Mouse (Mus musculus): ENCODE measurements around the gene Hap1. TPM values are rescaled to one million over a fixed set of nuclear protein-coding genes. Genes with fewer than 3 reads are reported as not detected.
A peak's percentile ranks its signal among the peaks of the same experiment; 100 is the strongest.

The Hap1 gene
- polyA plus RNA-seq, 1 experiment: 11.9 TPM

DNA sequence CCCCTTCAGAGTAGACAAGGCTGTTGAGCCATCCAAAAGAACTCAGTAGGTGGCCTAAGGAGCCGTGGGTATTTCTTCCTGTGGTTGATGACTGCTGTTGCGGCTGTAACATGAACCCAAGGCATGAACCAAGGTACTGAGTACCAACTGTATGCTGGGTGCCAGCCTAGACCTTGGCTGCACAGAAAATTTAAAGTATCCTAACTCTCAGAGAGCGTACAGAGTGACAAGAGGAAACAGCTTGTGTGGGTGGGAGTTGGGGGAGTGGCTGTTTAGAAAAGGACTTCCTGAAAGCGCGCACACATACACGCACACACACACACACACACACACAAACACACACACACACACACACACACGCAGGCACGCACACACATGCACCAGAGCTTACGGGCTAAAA is 43.4 kb upstream of the Hap1 start:
- WGBS: 18% methylated on average over 9 of the region's 9 CpGs
- H3K27ac ChIP-seq (ENCODE audit: control insufficient read depth, insufficient read depth, low read depth, low read length, poor library complexity): no peak overlapping the region
- no peak overlapping the region for H3K4me3 ChIP-seq (replicated peaks; ENCODE audit: control insufficient read depth, low read depth, low read length)
- TF ChIP-seq CTCF (IDR thresholded peaks at IDR 0.05; ENCODE audit: control insufficient read depth, insufficient read depth, low read length) (no peak), POLR2A (IDR thresholded peaks at IDR 0.05; ENCODE audit: borderline replicate concordance, control insufficient read depth, low read depth, low read length) (no peak)
- peaks cover 2% of the 10 kb centered on the region; the same call in 1 of the 2 replicates for H3K4me1 ChIP-seq (ENCODE audit: control insufficient read depth, insufficient read depth, low read length)

DNA sequence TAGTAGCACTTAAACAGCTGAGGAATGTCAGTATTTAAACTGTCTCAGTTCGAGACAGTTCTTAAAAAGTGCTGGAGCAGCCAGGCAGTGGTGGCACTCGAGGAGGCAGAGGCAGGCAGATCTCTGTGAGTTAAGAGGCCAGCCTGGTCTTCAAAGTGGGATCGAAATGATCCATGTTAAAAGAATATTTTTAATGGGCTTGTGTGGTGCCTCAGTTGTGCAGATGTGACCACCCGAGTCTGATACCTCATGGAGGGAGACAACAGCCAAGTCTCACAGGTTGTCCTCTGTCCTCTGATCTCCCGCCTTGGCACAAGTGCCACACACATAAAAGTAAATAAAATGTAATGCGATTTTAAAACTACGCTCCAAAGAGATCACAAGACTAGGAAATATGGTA is 42.6 kb upstream of the Hap1 start:
- no peak overlapping the region for H3K27ac ChIP-seq (ENCODE audit: control insufficient read depth, insufficient read depth, low read depth, low read length, poor library complexity)
- no peak for TF ChIP-seq POLR2A (IDR thresholded peaks at IDR 0.05; ENCODE audit: borderline replicate concordance, control insufficient read depth, low read depth, low read length)
- H3K4me1 ChIP-seq (ENCODE audit: control insufficient read depth, insufficient read depth, low read length): peaks cover 2% of the 10 kb centered on the region; the same call in 1 of the 2 replicates
- H3K4me3 ChIP-seq (replicated peaks; ENCODE audit: control insufficient read depth, low read depth, low read length): no peak overlapping the region
- 80% methylated on average over 7 of the region's 7 CpGs for WGBS

DNA sequence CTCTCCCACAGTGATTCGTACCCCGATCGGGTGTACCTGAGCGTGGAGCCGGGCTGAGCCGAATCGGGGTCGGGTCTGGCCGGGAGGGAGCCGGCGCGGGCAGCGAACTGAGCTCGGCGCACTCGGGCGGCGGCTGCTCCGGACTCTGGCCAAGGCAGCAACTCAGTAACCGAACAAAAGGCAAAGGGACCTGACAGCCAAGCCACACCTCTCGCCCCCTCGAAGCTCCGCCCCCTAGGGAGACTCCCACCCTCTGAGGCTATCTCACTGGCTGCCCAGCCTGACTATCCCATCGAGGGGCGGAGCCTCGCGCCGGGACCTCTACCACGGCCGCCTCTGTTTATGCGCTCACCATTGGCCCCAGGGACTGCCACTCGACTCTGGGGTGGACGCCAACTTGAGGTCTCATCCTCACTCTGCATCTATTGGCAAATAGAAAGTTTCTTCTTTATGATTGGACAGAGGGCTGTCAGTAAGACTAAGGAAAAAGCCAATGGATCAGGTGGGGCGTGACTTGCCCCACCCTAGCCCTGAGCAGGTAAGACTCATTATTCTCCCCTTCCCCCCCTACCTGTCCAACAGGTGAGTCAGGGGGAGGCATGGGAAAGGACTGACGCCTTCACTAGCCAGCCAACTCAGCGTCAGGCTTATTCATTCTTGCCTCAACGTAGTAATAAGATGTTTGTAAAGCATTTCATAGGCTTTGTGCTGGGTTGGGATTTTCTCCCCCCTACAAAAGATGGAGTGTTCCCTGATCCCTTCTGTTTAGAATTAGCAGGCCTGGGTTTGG is 41.9 kb upstream of the Hap1 start, which contains the start of gene Jup:
TSS of gene Jup (minus strand) at position 164 of the 790 bp plus-strand sequence.
- WGBS: 6% methylated on average over 37 of the region's 37 CpGs
- Histone ChIP-seq H3K4me3 (replicated peaks; ENCODE audit: control insufficient read depth, low read depth, low read length) (peak within 1 kb of the TSS; percentile 64), H3K4me1 (ENCODE audit: control insufficient read depth, insufficient read depth, low read length) (peaks cover 2% of the 10 kb centered on the region; the same call in 1 of the 2 replicates), H3K27ac (ENCODE audit: control insufficient read depth, insufficient read depth, low read depth, low read length, poor library complexity) (peak within 1 kb of the TSS; percentile 54)
- TF ChIP-seq CTCF (IDR thresholded peaks at IDR 0.05; ENCODE audit: control insufficient read depth, insufficient read depth, low read length) (no peak), POLR2A (IDR thresholded peaks at IDR 0.05; ENCODE audit: borderline replicate concordance, control insufficient read depth, low read depth, low read length) (peak; percentile 86)

DNA sequence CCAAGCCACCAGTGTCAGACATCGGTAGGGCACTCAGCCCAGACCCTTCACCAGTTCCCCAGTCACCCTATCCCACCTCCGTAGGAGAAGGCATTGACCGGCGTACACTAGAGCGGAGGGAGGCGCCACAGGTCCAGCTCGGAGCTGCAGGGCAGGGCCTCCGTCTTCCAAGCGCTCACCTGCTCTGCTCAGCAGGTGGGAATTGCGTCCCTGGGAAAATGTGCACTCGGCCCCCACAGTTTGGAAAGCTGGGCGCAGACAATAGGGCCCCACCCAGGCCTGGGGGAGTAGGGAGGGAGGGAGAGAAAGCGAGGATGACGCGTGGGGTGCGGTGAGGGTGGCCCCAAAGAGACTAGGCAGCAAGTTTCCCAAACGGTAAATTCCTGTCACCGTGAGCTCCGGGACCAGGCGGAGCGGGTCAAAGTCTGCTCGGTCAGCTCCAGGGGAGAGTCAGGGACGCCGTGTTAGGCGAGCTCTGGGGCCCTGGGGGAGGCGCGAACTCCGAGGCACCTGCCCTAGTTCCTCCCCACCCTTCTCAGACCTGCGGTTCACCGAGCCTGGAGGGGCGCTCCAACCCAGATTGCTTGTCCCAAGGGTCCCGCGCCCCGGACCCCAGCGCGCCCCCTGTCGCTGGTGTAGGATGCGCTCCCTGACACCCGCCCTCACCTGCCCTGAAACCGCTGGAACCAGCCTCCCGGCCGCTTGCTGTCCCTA is 41.1 kb upstream of the Hap1 start:
- peaks cover 2% of the 10 kb centered on the region; the same call in 1 of the 2 replicates for H3K4me1 ChIP-seq (ENCODE audit: control insufficient read depth, insufficient read depth, low read length)
- H3K4me3 ChIP-seq (replicated peaks; ENCODE audit: control insufficient read depth, low read depth, low read length): peak overlapping the region; percentile 64
- H3K27ac ChIP-seq (ENCODE audit: control insufficient read depth, insufficient read depth, low read depth, low read length, poor library complexity): peak overlapping the region; percentile 54
- under 1% methylated on average over 42 of the region's 42 CpGs for WGBS
- no peak for TF ChIP-seq CTCF (IDR thresholded peaks at IDR 0.05; ENCODE audit: control insufficient read depth, insufficient read depth, low read length)
- TF ChIP-seq POLR2A (IDR thresholded peaks at IDR 0.05; ENCODE audit: borderline replicate concordance, control insufficient read depth, low read depth, low read length): no peak

DNA sequence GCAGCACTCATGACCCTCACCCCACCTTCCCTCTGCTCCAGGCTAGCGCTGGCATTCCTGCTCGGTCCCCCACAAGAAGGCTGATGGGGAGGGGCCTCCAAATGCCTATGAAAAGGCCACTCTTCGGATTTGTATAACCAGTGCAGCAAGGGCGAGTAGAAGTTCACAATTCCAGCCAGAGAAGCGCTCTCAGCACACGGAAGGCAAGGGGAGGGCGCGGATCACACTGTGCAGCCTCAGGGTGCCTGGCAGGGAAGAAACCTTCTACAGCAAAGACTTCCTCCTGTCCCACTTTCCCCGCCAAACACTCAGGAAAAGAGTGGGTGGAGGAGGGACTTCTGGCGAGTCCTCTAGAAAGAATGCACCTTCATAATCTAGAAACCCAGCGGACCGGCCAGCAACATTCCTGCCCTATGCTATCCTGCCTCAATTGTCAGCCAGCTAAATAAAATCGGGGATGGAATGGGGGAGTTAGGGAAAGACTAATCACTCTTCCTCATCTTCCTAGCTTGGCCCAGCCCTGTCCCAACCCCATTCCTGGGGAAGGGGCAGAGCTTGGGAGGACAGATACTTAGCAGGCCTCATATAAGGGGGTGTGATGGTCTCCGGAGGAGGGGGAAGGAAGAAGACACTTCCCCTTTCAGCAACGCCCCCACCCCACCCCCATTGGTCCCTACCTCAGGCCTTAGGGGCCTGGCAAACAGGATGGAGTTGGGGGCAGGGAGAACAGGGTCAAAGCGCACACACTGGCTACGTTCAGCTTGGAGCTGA is 40.1 kb upstream of the Hap1 start:
- TF ChIP-seq POLR2A (IDR thresholded peaks at IDR 0.05; ENCODE audit: borderline replicate concordance, control insufficient read depth, low read depth, low read length): no peak
- no peak overlapping the region for H3K4me3 ChIP-seq (replicated peaks; ENCODE audit: control insufficient read depth, low read depth, low read length)
- 54% methylated on average over 17 of the region's 17 CpGs for WGBS
- peaks cover 2% of the 10 kb centered on the region; the same call in 1 of the 2 replicates for H3K4me1 ChIP-seq (ENCODE audit: control insufficient read depth, insufficient read depth, low read length)
- no peak overlapping the region for H3K27ac ChIP-seq (ENCODE audit: control insufficient read depth, insufficient read depth, low read depth, low read length, poor library complexity)

DNA sequence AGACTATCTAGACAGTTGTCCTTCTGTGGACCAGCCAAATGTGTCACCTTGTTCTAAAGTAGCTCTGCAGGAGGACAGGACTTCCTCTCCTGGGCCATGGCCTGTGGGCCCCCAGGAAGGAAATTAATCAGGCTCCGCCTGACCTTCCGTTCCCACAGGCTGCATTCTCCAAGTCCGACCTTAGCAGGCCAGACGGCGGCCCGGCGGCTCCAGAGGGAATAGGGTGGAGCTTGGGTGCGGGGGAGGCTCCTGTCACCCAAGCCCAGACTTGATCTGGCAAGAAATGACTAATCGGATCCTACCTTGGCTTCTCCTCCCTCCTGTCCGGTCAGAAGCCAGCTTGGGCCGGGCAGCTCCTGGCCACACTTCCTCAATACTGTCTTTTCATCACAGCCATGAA is 39.3 kb upstream of the Hap1 start:
- H3K27ac ChIP-seq (ENCODE audit: control insufficient read depth, insufficient read depth, low read depth, low read length, poor library complexity): peak overlapping the region; percentile 64; the same call in 1 of the 2 replicates
- TF ChIP-seq POLR2A (IDR thresholded peaks at IDR 0.05; ENCODE audit: borderline replicate concordance, control insufficient read depth, low read depth, low read length) (0 out of 2 replicates have a peak, but pooled peaks have one; percentile 8), CTCF (IDR thresholded peaks at IDR 0.05; ENCODE audit: control insufficient read depth, insufficient read depth, low read length) (no peak)
- 14% methylated on average over 11 of the region's 11 CpGs for WGBS
- peak overlapping the region; percentile 36 for H3K4me3 ChIP-seq (replicated peaks; ENCODE audit: control insufficient read depth, low read depth, low read length)
- peaks cover 2% of the 10 kb centered on the region; the same call in 1 of the 2 replicates for H3K4me1 ChIP-seq (ENCODE audit: control insufficient read depth, insufficient read depth, low read length)

DNA sequence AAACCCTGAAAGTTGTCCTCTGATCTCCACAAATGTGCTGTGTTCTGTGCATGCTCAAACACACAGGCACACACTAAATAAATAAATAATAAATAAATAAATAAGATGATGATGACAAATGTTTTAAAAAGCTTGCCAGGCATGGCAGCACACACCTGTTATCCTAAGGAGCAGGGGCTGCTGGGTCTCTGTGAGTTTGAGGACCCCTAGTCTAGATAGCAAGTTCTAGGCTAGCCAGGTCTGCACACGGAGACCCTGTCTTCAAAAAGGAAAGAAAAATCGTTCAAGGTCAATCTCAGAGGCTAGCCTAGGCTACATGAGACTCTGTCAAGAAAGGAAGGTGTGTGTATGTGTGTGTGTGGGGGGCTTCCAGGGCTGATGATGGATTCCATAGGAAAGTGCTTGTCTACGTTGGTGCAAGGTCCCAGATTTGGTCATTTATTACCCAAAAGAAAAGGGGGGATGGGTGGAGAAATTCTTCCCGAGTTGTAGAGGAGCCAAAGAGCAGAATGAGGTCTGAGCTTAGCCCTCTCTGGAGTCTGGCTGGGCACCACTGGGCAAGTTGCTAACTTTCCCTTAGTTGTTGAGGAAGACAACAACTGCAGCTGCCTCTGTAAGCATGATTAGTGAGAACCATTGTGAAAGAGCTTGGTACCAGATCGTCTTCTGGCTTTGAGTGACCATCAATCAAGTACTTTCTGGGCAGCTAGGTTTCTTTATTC is 38.6 kb upstream of the Hap1 start:
- 53% methylated on average over 5 of the region's 5 CpGs for WGBS
- Histone ChIP-seq H3K27ac (ENCODE audit: control insufficient read depth, insufficient read depth, low read depth, low read length, poor library complexity) (peak overlapping the region; percentile 64; the same call in 1 of the 2 replicates), H3K4me3 (replicated peaks; ENCODE audit: control insufficient read depth, low read depth, low read length) (no peak overlapping the region), H3K4me1 (ENCODE audit: control insufficient read depth, insufficient read depth, low read length) (peaks cover 2% of the 10 kb centered on the region; the same call in 1 of the 2 replicates)
- TF ChIP-seq POLR2A (IDR thresholded peaks at IDR 0.05; ENCODE audit: borderline replicate concordance, control insufficient read depth, low read depth, low read length) (no peak), CTCF (IDR thresholded peaks at IDR 0.05; ENCODE audit: control insufficient read depth, insufficient read depth, low read length) (no peak)

Measured in bone marrow, adult 2 months (tissue).